Mouse (Mus musculus) midbrain, embryonic 10.5 days (tissue): ENCODE results near the gene Cbl. TPM values are rescaled to one million over a fixed set of nuclear protein-coding genes. Genes with fewer than 3 reads are reported as not detected.

Source experiments
- DNase-seq: peaks from one replicate; pipeline ENCODE4 v3.0.0-alpha.2; 2017; ENCODE audit warnings: low spot score
- H3K27ac ChIP-seq: fragments of 300-500 bp; sonication (generic); replicated peaks from 2 replicates; pipeline ENCODE4 v1.5.1; 2016; ENCODE audit warnings: mild to moderate bottlenecking
- H3K27me3 ChIP-seq: fragments of 300-500 bp; sonication (generic); 2 replicates; pipeline ENCODE4 v1.6.1; 2016; ENCODE audit warnings: low read depth, mild to moderate bottlenecking; ENCODE audit not compliant: poor library complexity, severe bottlenecking
- H3K36me3 ChIP-seq: fragments of 300-500 bp; sonication (generic); 2 replicates; pipeline ENCODE4 v1.6.1; 2016; ENCODE audit warnings: mild to moderate bottlenecking, moderate library complexity
- H3K4me1 ChIP-seq: fragments of 300-500 bp; sonication (generic); 2 replicates; pipeline ENCODE4 v1.6.1; 2016
- H3K4me3 ChIP-seq: fragments of 300-500 bp; sonication (generic); 2 replicates; pipeline ENCODE4 v1.5.1; 2016; ENCODE audit warnings: mild to moderate bottlenecking, moderate library complexity
- H3K9me3 ChIP-seq: fragments of 300-500 bp; sonication (generic); replicated peaks from 2 replicates; pipeline ENCODE4 v1.6.1; 2016; ENCODE audit warnings: mild to moderate bottlenecking
- WGBS: fragments of 180-500 bp; shearing (Covaris S2); methylation state at CpG from one replicate; pipeline ENCODE4 v1.1.7; 2016; 5-methylcytosine and 5-hydroxymethylcytosine counted together
- polyA plus RNA-seq: library from polyadenylated mRNA; unstranded; fragments of >200 nt; fragmentation: Nextera tagmentation; extraction: Ambion mirVana; gene quantifications from 2 replicates; pipeline ENCODE4 v1.2.1, GENCODE M21; 2016

Gene Cbl
- polyA plus RNA-seq, 1 experiment from 2014 or later = 21.7 TPM

DNA sequence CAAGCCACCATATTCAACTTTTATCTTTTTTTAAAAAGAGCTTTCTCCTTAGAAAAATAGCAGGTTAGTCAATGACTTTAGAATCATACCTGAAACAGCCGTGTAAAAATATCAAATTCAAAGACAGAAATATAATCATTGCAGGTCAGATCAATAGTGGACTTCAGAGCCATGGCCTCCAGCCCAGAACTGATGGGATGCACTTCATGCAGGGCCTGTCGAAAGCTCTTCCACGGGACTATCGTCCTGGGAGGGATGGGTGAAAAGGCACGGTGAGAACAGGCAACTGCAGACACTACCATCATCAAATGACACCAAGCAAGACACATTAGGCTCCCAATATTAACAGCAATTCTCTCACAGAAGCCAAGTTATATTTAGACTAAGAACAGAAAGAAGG is 64.9 kb downstream of the Cbl start:
- H3K36me3 ChIP-seq = peaks cover 91% of the 10 kb centered on the region
- DNase-seq = no peak
- 89% methylated on average over 5 of the region's 5 CpGs for WGBS

DNA sequence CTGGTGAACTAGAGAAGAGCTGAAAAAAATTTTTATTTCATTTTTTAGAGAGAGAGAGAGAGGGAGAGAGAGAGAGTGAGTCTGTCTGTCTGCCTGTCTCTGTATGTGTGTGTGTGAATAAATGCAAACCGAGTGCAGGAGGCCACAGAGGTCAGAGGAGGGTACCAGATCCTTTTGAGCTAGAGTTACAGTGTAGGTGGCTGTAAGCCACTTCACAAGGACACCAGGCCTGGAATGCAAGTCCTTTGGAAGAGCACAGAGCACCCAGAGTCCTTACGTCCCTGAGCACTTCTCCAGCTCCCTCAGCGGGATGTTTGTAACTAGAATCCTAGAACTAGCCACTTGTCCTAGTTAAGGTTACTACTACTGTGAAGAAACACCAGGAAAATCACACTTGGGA is 74.0 kb downstream of the Cbl start:
- no peak overlapping the region for H3K27ac ChIP-seq
- H3K4me3 ChIP-seq = no peak overlapping the region
- H3K4me1 ChIP-seq = no peaks in the 10 kb centered on the region
- peaks cover 88% of the 10 kb centered on the region for H3K36me3 ChIP-seq
- no peaks in the 10 kb centered on the region for H3K9me3 ChIP-seq
- WGBS = 94% methylated on average over 3 of the region's 3 CpGs
- no peak for DNase-seq
- H3K27me3 ChIP-seq = no peaks in the 10 kb centered on the region

More for the DNA sequence above, 64.9 kb downstream of the Cbl start:
- no peak overlapping the region for H3K27ac ChIP-seq
- no peaks in the 10 kb centered on the region for H3K27me3 ChIP-seq
- no peaks in the 10 kb centered on the region for H3K4me1 ChIP-seq
- no peak overlapping the region for H3K4me3 ChIP-seq
- no peaks in the 10 kb centered on the region for H3K9me3 ChIP-seq

- DNase-seq = no peak
- peaks cover 17% of the 10 kb centered on the region for H3K4me1 ChIP-seq
- H3K27ac ChIP-seq = no peak overlapping the region
- no peaks in the 10 kb centered on the region for H3K27me3 ChIP-seq
- no peaks in the 10 kb centered on the region for H3K9me3 ChIP-seq
- WGBS = 71% methylated on average over 3 of the region's 3 CpGs
- H3K36me3 ChIP-seq = peaks cover 82% of the 10 kb centered on the region
- no peak overlapping the region for H3K4me3 ChIP-seq
Observed at GRCm38 (mm10) chr9:44147290-44147689, 86.6 kb downstream of the Cbl start.

- Histone ChIP-seq H3K27ac (no peak overlapping the region), H3K36me3 (peaks cover 82% of the 10 kb centered on the region), H3K4me1 (peaks cover 17% of the 10 kb centered on the region), H3K9me3 (no peaks in the 10 kb centered on the region), H3K27me3 (no peaks in the 10 kb centered on the region), H3K4me3 (no peak overlapping the region)
- DNase-seq = no peak
Observed at GRCm38 (mm10) chr9:44144718-44145060, 89.2 kb downstream of the Cbl start.

DNA sequence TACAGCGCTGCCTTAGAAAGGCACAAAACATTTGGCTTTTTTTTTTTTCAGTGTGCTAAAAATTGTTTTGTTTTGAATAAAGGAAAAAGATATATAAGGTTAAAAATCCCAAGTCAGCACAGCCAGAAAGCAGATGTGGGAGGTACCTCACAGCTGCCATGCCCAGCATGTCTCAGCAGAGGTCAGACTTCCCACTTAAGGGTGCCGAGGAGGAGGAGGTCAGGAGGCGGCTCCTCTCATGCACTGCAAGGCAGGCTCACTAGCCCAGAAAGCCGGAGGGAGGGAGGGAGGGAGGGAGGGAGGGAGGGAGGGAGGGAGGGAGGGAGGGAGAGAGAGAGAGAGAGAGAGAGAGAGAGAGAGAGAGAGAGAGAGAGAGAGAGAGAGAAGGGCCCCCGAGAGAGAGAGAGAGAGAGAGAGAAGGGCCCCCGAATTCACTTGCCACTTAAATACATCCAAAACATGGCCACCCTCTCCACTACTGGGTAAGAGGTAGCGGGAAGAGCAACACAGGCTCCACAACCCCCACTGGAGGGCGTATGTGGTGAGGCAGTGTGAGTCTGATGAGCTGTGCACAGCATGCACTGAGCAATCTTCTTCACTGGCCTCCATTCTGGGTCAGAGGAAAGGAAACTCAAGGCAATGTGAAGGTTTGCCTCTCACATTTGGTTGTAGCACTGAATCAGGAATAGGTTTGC is 89.7 kb downstream of the Cbl start:
- H3K27ac ChIP-seq = 0 out of 2 replicates have a peak overlapping the region, but pooled peaks have one; percentile 13
- H3K4me1 ChIP-seq = peaks cover 19% of the 10 kb centered on the region
- WGBS = 25% methylated on average over 7 of the region's 8 CpGs
- no peaks in the 10 kb centered on the region for H3K27me3 ChIP-seq
- H3K9me3 ChIP-seq = no peaks in the 10 kb centered on the region
- H3K4me3 ChIP-seq = no peak overlapping the region
- peak; percentile 28 for DNase-seq
- peaks cover 82% of the 10 kb centered on the region for H3K36me3 ChIP-seq

- H3K9me3 ChIP-seq = no peaks in the 10 kb centered on the region
- H3K27me3 ChIP-seq = no peaks in the 10 kb centered on the region
- WGBS = 72% methylated on average over 5 of the region's 5 CpGs
- DNase-seq = no peak
- H3K4me3 ChIP-seq = no peak overlapping the region
- peaks cover 78% of the 10 kb centered on the region for H3K36me3 ChIP-seq
- H3K4me1 ChIP-seq = peaks cover 19% of the 10 kb centered on the region
- H3K27ac ChIP-seq = peak overlapping the region; percentile 55
Observed at GRCm38 (mm10) chr9:44143421-44143820, 90.4 kb downstream of the Cbl start.

DNA sequence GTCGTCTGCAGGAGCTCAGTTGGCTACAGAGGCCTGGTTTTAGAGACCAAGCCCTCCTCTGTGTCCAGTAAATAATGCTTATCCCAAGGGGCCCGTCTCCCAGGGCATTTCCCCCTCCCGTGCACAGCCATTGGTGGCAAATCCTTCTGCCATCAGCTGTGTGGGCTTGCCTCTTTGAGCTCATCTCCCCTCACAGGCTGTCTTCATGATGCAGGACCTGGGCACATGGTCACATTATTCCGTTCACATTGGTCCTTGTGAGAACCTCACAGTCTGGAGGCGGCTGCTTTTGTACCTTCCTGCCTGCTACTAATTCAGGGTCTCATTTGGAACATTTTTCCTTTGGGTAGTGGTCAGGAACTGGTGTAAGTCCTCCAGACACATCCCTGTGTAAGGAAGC is 91.9 kb downstream of the Cbl start:
- Histone ChIP-seq H3K4me1 (peaks cover 19% of the 10 kb centered on the region), H3K27me3 (peaks cover 5% of the 10 kb centered on the region; the same call in 1 of the 2 replicates), H3K9me3 (no peaks in the 10 kb centered on the region), H3K4me3 (no peak overlapping the region), H3K27ac (peak overlapping the region; percentile 46; the same call in 1 of the 2 replicates), H3K36me3 (peaks cover 74% of the 10 kb centered on the region)
- no peak for DNase-seq
- 58% methylated on average over 5 of the region's 5 CpGs for WGBS

DNA sequence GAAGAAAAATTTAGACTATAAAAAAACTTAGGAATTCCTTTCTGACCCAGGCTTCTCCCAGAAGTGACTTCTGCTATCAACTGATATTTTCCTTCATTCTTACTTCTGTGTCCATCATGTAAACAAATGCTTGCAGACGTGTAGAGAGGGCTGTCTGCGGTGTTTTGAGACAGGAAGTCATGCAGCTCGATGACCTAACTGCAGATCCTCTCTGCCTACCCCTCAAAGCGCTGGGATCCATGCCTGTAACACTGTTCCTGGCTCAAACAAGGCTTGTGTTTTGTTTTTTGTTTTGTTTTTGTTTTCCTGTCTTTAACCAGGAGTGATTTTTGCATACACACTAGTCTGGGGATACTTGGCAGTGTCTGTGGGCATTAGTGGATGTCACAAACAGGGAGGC is 96.0 kb downstream of the Cbl start:
- DNase-seq = no peak
- peaks cover 37% of the 10 kb centered on the region for H3K4me1 ChIP-seq
- peaks cover 46% of the 10 kb centered on the region for H3K27me3 ChIP-seq
- WGBS = 75% methylated on average over 4 of the region's 4 CpGs
- H3K27ac ChIP-seq = no peak overlapping the region
- peaks cover 44% of the 10 kb centered on the region for H3K36me3 ChIP-seq
- H3K4me3 ChIP-seq = no peak overlapping the region
- H3K9me3 ChIP-seq = no peaks in the 10 kb centered on the region

DNA sequence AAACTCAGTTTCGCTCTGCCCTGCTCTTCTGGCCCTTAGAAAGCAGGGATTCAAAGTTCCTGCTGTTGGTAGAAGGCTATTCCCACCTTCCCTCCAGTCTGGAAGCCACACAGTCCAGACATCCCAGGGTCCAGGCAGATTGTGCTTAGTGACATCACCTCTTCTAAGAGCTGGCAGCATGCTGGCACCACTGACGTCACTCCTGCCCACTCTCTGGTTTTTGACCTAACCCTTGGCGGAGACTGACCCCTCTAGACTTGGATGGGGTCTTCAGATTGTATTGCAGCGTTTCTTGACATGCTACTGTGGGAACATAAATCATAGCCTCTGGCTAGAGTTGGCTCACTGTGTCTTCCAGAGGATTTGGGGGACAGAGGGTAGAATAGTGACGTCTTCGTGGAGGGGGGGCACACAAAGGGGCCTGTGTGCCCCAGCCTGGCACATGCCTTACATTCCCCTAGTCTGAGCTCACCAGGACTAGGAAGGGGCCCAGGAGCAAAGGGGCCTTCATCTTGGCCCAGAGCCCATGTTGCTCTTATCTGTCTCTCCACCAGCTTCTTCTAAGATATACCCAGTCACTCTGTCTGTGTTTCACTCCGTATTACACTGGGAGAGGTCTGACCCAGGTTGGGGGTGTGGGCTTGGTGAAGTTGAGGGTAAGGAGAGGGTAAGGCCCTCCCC is 98.0 kb downstream of the Cbl start:
- peaks cover 54% of the 10 kb centered on the region for H3K4me1 ChIP-seq

DNA sequence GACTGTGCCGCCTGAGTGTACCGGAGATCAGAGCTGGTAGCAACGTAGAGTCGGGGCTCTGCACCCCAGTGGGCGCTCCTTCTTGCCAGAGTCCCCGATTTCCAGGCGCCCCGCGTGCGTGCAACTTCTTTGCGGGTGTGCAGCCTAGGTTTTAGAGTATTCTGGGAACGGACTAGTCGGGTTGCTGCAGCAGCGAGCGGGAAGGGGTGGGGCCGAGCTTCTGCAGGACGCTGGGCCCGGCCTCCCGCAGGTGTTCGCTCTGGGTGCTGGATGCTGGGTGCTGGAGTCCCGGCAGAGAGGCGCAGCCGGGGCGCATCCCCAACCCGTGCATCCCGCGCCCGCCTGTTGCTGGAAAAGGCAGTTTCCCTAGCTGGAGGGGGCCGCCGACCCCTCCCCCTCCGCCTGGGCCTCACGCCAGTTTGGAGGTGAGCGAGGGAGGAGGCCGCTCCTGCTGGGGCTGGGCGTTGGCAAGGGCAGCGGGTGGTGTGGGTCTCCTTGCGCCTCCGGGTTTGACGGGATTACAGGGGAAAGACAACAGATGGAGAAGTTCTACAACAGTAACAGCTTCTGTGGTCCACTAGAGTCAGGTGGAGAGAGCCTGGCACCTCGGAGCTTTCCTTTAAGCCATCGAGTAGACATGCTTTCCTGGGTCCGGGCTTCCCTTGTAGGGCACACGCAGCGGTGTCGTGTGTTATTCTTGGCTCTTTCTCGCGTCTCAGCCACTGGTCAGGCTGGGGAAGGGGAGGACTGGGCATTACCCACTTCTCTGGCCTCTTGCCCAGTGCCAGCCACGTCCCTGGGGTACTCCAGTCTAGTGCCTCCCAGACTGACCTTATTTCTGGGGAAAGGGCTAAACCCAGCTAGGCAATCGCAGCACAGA is 98.8 kb downstream of the Cbl start:
- Histone ChIP-seq H3K9me3 (no peaks in the 10 kb centered on the region), H3K27ac (peak overlapping the region; percentile 78), H3K4me3 (peak overlapping the region; percentile 59), H3K36me3 (peaks cover 19% of the 10 kb centered on the region), H3K27me3 (peaks cover 67% of the 10 kb centered on the region), H3K4me1 (peaks cover 62% of the 10 kb centered on the region)
- WGBS = 3% methylated on average over 49 of the region's 49 CpGs
- DNase-seq = no peak

More for the DNA sequence above, 98.0 kb downstream of the Cbl start:
- peaks cover 66% of the 10 kb centered on the region for H3K27me3 ChIP-seq
- 69% methylated on average over 7 of the region's 7 CpGs for WGBS
- peaks cover 27% of the 10 kb centered on the region for H3K36me3 ChIP-seq
- H3K4me3 ChIP-seq = peak overlapping the region; percentile 59
- H3K27ac ChIP-seq = peak overlapping the region; percentile 78; the same call in 1 of the 2 replicates
- H3K9me3 ChIP-seq = no peaks in the 10 kb centered on the region
- DNase-seq = no peak

DNA sequence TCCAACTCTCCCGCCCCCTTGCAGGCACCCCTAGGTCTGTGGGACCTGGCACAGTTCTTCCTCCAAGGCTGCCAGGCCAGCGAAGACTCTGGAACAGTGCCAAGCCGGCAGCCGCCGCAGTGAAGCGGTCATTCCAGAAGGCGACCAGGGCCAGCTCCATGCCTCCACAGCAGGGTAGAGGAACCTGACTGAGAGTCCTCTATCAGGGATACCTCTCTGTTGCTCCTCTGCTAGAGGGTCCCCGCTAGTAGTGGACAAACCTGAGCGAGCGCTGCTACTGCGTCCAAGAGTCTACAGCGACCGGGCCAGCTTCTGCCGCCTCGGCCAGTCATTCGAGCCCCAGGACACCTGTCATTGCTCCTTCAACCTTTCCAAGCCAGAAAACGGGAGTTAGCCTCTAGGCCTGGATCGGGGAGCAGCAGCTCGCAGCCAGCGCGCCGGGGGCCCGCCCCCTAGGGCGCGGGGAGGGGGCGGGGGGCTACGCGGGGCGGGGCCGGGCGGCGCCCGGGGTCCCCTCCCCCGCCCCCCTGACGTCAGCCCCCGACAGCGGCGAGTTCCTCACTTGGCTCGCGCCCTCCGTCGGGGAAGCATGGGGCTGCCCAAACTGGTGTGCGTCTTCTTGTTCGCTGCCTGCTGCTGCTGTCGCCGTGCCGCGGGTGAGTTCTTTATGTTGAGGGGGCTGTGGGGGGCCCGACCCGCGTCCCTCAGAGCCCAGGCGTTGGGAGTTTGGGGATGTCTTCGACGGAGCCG is 99.6 kb downstream of the Cbl start, which contains the start of gene Mcam:
Gene Mcam (plus strand): TSS at position 369 of the 750 bp plus-strand sequence.
- Histone ChIP-seq H3K4me1 (peaks cover 68% of the 10 kb centered on the region), H3K4me3 (peak within 1 kb of the TSS; percentile 59), H3K36me3 (peaks cover 11% of the 10 kb centered on the region; the same call in 1 of the 2 replicates), H3K9me3 (no peaks in the 10 kb centered on the region), H3K27me3 (peaks cover 72% of the 10 kb centered on the region), H3K27ac (peak within 1 kb of the TSS; percentile 78)
- WGBS = 1% methylated on average over 55 of the region's 55 CpGs
- DNase-seq = peak; percentile 72

DNA sequence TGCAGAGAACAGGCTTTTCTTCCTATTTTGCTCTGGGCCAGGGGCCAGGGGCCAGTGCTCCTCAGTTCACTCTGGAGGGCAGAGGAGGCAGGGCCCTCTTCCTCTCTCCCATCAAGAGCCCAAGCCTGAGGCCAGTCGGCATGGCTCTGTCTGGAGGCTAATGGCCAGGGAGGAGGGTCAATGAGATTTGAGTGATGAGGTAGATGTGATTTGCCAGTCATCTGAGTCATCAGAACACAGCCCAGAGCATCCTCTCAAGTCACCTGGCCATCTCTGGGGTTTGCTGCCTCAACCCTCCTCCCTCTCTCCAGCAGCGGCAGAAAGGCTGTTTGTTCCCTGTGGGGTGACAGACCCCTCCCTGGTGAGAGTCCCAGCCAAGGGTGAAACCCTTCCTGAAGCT is 100.6 kb downstream of the Cbl start:
- WGBS = 10% methylated on average over 2 of the region's 2 CpGs
- peak overlapping the region; percentile 78 for H3K27ac ChIP-seq
- H3K36me3 ChIP-seq = 0 out of 2 replicates have a peak, but pooled peaks cover 6% of the 10 kb centered on the region
- H3K4me3 ChIP-seq = peak overlapping the region; percentile 59
- DNase-seq = no peak
- peaks cover 82% of the 10 kb centered on the region for H3K27me3 ChIP-seq
- H3K9me3 ChIP-seq = no peaks in the 10 kb centered on the region
- H3K4me1 ChIP-seq = peaks cover 74% of the 10 kb centered on the region
